Mouse (Mus musculus): ENCODE results near the gene Cd200r4. TPM values are rescaled to one million over a fixed set of nuclear protein-coding genes. Genes with fewer than 3 reads are reported as not detected.

Cd200r4 gene
- total RNA-seq, 2 experiments from 2014 or later: 4.3 to 8.2 TPM

DNA sequence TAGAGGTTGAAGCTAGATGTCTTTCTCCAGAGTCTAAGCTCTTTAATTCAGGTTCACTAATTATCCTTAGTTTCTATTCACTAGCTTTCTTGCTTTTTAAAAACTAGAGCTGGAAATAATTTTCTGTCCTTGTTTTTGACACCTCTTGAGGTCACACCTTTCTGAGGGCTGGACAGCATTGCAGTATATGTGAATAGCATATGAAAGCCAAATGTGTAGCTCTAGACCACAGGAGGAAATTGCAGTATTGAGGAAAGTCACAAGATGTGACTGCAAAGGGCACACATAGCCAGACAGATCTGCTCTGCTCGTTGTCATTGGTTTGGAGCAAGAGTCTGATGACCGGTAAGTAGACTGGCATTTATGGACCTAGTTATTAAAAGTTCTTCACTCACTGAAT lies 55.3 kb downstream of the Cd200r4 start, which contains the start of gene Cd200r2:
Cd200r2 (plus strand) TSS at position 301 of the 400 bp plus-strand sequence.
- 0 out of 2 replicates have a peak, but pooled peaks have one; percentile 18 for ATAC-seq (ENCODE audit: poor library complexity, severe bottlenecking)

DNA sequence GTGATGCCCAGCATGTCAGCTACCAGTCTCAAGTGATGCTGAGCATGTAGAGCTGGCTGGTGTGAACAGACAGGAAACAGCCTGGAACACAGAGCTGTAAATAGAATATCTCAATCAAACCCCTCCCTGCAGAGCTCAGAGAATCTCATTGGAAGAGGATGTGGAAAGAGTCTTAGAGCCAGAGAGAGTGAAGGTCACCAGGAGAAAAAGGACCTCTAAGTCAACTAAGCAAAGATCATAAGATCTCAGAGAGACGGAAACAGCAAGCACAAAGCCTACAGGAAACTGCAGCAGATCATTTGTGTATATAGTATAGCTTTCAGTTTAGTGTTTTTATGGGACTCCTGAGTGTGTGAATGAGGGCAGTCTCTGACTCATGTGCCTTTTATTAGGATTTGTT lies 63.6 kb downstream of the Cd200r4 start:
- ATAC-seq (ENCODE audit: poor library complexity, severe bottlenecking): no peak

DNA sequence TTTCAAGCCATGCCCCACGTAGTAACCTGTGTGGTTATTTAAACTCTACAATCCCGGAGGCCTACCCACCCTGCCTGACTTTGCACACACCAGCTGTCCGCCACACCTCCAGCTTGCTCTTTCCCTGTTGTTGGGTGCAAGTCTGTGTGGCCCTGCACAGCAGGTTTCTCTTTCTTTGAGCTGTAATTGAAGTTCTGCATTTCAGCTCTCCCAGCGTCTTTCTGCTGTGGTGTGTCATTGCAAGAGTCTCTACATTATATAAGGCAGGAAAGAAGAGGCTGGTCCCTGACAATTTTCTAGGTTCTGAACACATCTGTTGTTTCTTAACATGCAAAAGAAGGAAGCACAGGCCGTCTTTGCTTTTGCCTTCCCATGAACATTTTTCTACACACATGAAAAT lies 65.1 kb downstream of the Cd200r4 start:
- no peak for ATAC-seq (ENCODE audit: poor library complexity, severe bottlenecking)

DNA sequence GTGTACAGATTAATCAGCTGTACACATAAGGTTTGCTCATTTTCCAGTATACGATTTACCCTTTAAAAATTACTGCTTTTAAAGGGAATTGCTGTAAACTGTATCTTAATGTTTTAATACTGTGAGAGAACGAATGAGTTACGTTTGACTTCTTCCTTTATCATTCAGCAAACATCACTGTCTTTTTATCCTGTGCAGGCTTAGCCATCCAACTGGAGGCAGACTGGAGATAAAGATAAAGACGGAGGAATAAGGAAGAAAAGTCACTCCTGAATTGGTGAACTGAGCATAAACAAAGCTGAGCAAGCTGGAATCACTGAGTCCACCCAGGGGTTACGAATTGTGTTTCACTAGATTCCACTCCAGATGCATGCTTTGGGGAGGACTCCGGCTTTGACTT lies 66.1 kb downstream of the Cd200r4 start:
- ATAC-seq (ENCODE audit: poor library complexity, severe bottlenecking): no peak

Other genes with a start within 250 kb of the Cd200r4 start
- 8.6 and 11.2 TPM in 2 replicates for gene Nepro, start 87.4 kb upstream of the Cd200r4 start, total RNA-seq (2015)
- 13.4 and 15.1 TPM in 2 replicates for gene Nepro, start 87.4 kb upstream of the Cd200r4 start, total RNA-seq (2017)
- gene Gtpbp8, start 65.4 kb upstream of the Cd200r4 start, total RNA-seq (2015): 5.8 and 17.2 TPM in 2 replicates
- gene Gtpbp8, start 65.4 kb upstream of the Cd200r4 start, total RNA-seq (2017): 11.1 and 13.2 TPM in 2 replicates
- 29.0 and 36.0 TPM in 2 replicates for gene Cd200r1, start 46.0 kb upstream of the Cd200r4 start, total RNA-seq (2015)
- gene Cd200r1, start 46.0 kb upstream of the Cd200r4 start, total RNA-seq (2017): 16.3 and 18.5 TPM in 2 replicates
- 0.18 TPM in 1 of 2 replicates, not detected in the other for gene Cd200r2, start 55.4 kb downstream of the Cd200r4 start, total RNA-seq (2015)
- gene Cd200r2, start 55.4 kb downstream of the Cd200r4 start, total RNA-seq (2017): 0.15 TPM in 1 of 2 replicates, not detected in the other
- gene Cd200r3, start 131.9 kb downstream of the Cd200r4 start, total RNA-seq (2015): 47.9 and 51.3 TPM in 2 replicates
- 38.5 and 47.3 TPM in 2 replicates for gene Cd200r3, start 131.9 kb downstream of the Cd200r4 start, total RNA-seq (2017)

Measured in megakaryocyte, adult 5-6 weeks (primary cell).